Mouse (Mus musculus) NIH3T3 (cell line): Measurements from ENCODE around the gene Anks1.

Experiments
- DNase-seq: peaks from one replicate; pipeline ENCODE4 v3.0.0-alpha.2; 2012; ENCODE audit warnings: low read depth

Anks1 gene

DNA sequence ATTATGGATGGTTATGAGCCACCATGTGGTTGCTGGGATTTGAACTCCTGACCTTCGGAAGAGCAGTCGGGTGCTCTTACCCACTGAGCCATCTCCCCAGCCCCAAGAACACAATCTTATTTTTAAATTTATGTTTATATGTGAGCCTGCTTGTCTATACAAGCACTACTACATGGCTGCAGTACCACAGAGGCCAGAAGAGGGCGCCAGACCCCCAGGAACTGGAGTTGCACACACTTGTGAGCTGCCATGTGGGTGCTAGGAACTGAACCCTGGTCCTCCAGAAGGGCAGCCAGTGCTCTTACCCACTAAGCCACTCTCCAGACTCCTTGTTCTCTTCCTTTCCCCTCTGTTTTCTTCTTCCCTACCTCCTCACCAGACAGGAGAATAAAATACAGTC lies 184.7 kb downstream of the Anks1 start:
- DNase-seq: no peak

DNA sequence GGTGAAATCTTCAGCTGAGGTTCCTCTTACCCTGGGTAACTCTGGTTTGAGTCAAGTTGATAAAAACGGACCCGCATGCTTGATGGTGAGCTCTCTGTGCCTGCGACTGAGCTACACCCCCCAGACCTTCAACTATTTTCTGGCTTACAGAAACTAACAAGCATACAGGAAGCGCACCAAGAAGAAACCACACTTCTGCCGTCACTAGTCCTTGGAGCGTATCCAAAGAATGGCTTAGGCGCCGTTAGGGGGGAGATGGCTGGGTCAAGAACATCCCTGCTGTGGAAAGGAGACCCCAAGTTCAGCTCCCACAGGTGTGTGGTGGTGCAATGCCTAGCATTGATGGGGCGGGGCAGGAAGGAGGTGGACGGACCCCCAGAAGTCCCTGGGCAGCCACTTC lies 187.3 kb downstream of the Anks1 start:
- DNase-seq: no peak

DNA sequence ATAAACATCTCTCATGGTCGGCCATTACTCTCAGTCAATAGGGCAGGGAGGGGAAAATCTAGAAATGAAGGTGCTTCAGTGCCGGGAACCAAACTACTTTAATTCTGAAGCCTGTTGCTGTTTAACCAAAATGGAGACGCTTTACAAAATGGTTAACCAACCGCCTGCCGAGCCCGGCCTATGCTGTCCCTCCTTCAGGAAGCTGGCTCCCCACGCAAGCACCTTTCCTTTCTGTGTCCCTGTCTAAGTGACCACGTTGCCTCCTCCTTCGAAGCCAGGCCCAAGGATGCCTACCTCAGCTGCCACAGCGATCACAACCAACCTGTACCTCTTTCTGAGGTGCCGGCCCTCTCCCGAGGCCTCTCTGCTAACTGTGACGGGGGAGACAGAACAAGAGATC lies 188.2 kb downstream of the Anks1 start:
- DNase-seq: no peak

DNA sequence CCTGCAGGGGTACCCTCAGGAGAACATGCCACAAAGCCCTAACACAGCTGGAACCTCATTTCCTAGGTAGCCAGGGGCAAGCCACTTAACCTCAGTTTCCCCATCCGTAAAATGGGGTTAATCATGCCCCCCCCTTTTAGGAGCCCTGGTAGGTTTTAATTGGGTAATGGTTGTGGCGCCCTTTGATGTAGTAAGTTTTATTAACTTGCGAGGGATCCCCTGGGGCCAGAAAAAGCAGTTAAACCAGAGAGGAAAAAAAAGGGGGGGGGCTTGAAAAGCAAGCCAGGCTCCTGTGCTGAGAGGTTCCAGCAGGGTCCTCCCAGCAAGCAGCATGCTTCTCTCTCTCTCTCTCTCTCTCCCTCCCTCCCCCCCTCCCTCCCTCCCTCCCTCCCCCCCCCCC lies 190.0 kb downstream of the Anks1 start:
- DNase-seq: no peak

DNA sequence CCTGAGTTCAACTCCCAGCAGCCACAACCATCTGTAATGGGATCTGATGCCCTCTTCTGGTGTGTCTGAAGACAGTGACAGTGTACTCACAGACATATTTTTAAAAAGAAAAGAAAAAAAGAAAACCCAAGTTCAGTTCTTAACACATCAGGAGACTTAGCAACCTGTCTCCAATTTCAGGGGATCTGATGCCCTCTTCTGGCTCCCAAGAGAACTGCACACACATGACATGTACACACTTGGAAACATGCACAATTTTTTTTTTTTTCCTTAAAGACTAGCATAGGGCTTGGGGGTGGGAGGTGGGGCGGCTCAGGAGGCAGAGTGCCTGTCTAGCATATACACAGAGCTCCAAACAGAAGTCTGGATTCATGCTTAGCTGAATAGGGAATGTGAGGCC lies 191.6 kb downstream of the Anks1 start:
- DNase-seq: peak; percentile 27

DNA sequence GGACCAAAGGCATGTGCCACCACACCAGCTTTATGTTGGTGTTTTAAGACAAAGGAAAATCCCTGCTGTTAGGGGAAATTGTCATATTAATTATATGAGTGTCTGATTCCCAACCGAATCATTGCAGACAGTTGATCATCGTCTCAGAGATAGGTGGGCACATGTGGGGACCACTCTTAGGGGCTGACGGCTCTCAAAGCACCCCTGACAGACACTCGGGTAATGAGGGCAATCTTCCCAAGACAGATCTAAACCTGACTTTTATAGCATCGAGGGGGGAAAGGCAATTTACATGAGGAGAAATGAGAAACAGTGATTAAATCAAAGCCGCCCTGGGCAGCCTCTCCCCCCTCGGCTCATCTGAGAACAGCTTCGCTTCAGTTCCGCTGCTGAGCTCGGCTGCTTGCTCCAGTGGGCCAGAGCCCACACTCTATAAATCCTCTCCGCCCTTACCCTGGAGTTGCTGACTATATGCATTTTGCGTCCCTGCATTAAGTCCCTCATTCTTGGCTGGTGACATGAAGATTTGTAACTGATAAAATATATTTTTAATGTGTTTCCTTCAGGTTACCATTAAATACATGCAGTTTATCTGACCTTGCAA lies 192.3 kb downstream of the Anks1 start:
- no peak for DNase-seq

DNA sequence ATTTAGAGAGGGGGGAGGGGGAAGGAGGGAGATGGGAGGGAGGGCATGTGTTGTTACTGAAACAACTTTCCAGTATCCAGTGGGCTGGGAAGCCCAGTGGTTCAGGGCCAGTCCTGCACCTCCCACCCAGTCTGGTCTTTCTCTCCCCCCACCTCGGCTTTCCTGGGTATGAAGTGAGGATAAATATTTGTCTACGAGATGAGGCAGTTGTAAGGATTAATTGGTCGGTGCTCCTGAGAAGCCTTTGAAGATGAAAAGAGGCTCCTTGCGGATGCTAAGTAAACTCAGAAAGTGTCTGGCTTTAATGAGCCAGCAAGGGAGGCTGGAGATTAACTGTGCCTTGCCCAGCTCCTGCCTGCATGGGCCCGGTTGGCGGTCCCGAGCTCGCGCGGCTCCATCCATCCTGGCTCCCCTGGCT lies 192.8 kb downstream of the Anks1 start:
- no peak for DNase-seq

DNA sequence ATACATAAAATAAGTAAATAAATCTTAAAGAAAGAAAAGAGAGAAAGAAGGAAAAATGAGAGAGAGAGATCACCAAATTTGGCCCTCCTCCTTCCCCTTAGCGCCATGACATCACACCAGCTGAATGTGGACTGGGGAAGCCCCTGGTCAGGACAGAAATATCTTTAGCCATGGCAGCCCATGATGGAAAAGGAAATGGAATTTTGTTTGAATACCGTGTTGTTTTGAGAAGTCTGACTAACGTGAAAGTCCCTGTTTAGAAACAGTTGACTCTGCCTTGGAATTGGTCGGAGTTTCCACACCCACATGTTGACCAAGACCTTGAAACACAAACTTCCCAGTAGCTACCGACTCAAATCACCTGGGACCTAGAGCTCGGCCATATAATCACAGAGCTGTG lies 195.3 kb downstream of the Anks1 start:
- peak; percentile 22 for DNase-seq

DNA sequence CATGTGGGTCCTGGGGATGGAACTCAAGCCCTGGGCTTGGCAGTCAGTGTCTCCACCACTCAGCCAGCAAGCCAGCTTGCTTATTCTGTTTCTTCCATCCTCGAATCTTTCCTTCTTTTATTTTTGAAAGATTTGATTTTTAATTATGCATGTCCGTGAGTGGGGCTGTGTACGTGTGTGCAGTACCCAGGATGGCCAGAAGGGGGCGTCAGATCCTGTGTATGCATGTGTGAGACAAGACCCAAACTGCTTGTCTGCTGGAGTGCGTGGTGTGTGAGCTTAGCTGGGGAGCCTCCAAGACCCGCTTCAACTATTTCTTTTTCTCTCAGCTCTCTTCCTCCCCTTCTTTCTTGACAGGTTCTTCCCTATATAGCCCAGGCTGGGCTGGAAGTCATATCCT lies 197.2 kb downstream of the Anks1 start:
- no peak for DNase-seq

DNA sequence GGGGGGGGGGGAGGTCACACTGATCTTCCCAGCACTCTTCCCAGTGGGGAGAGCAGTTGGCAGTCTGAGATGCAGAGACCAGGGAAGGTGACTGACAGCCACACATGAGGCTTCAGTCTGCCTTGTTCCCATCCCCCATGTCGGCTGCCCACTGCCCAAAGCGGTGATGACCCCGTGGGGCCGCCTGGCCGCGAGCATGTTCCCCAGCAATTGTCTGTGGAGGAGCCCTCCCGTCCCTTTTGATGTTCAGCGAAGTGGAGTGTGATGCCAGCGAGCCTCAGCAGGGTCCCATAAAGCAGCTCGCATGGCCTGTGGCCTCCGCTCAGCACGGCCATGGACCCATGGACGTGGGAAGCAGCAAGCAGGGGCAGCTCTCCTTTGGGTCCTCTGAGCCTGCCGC lies 198.2 kb downstream of the Anks1 start:
- DNase-seq: no peak

DNA sequence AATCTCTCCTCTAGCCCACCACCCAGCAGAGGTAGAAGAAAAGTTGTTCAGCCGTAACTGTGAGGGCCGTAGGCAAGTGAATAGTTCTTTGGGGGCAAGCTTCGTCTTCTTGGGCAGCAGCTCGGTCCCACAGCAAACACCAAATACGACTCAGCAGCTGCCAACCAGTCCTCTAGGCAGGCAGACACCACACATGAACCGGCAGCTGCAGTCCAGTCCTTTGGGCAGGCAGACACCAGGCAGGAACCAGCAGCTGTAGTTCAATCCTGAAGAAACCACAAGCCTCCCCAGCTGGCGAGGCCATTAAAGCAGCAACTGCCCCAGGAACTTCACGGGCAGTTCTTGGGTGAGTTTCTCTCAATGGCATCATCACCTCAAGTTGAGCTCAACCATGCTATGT lies 203.2 kb downstream of the Anks1 start:
- no peak for DNase-seq
